Mouse (Mus musculus) heart, embryonic 14.5 days (tissue): ENCODE results near the gene Apoe. TPM values are rescaled to one million over a fixed set of nuclear protein-coding genes. Genes with fewer than 3 reads are reported as not detected.

Experiments used
- ATAC-seq: fragments of 200-750 bp; cut with Nextera tagmentation; 2 replicates; pipeline ENCODE4 v1.8.0; 2017; ENCODE audit warnings: low read depth, moderate TSS enrichment; ENCODE audit not compliant: insufficient number of reproducible peaks, insufficient read depth, low FRiP score
- H3K27ac ChIP-seq, 2 experiments: fragments of 200-500 bp in 1 of 2; fragments of 300-500 bp in 1 of 2; sonication (generic) in 1 of 2; replicated peaks in 1 of 2; 2 replicates each; pipeline ENCODE4 v1.5.1; 2012 to 2014; ENCODE audit warnings: low read depth in 2 of 2, low read length in 2 of 2, control low read depth in 1 of 2, mild to moderate bottlenecking in 1 of 2, mixed read lengths in 1 of 2; ENCODE audit not compliant: control insufficient read depth in 1 of 2, insufficient read depth in 1 of 2
- H3K27me3 ChIP-seq: fragments of 300-500 bp; sonication (generic); 2 replicates; pipeline ENCODE4 v1.6.1; 2014; ENCODE audit warnings: mild to moderate bottlenecking, low read length, control low read depth; ENCODE audit not compliant: control insufficient read depth, insufficient read depth
- H3K36me3 ChIP-seq: fragments of 300-500 bp; sonication (generic); 2 replicates; pipeline ENCODE4 v1.6.1; 2014; ENCODE audit warnings: mild to moderate bottlenecking, control low read depth, low read length, mixed read lengths; ENCODE audit not compliant: control insufficient read depth, insufficient read depth
- H3K4me1 ChIP-seq, 2 experiments: fragments of 200-500 bp in 1 of 2; fragments of 300-500 bp in 1 of 2; sonication (generic) in 1 of 2; 2 replicates each; pipeline ENCODE4 v1.6.1; 2012 to 2014; ENCODE audit warnings: low read length in 2 of 2, control low read depth in 1 of 2, mixed read lengths in 1 of 2; ENCODE audit not compliant: control insufficient read depth in 2 of 2, insufficient read depth in 2 of 2
- H3K4me2 ChIP-seq: fragments of 300-500 bp; sonication (generic); 2 replicates; pipeline ENCODE4 v1.6.1; 2014; ENCODE audit warnings: mild to moderate bottlenecking, low read length
- H3K4me3 ChIP-seq, 2 experiments: fragments of 200-500 bp in 1 of 2; fragments of 300-500 bp in 1 of 2; sonication (generic) in 1 of 2; 2 replicates each; pipeline ENCODE4 v1.5.1; 2012 to 2014; ENCODE audit warnings: low read length in 2 of 2, mild to moderate bottlenecking in 2 of 2, control low read depth in 1 of 2, low read depth in 1 of 2, moderate library complexity in 1 of 2; ENCODE audit not compliant: control insufficient read depth in 1 of 2, insufficient read depth in 1 of 2
- H3K9ac ChIP-seq: fragments of 300-500 bp; sonication (generic); 2 replicates; pipeline ENCODE4 v1.6.1; 2014; ENCODE audit warnings: mild to moderate bottlenecking, low read length
- H3K9me3 ChIP-seq: fragments of 300-500 bp; sonication (generic); 2 replicates; pipeline ENCODE4 v1.6.1; 2016; ENCODE audit warnings: low read length, control low read depth; ENCODE audit not compliant: control insufficient read depth
- WGBS: fragments of 180-500 bp; shearing (Covaris S2); extraction: QIAGEN DNeasy Blood & Tissue Kit; methylation state at CpG from one replicate; pipeline ENCODE4 v1.1.7; 2014; 5-methylcytosine and 5-hydroxymethylcytosine counted together
- polyA plus RNA-seq: library from polyadenylated mRNA; unstranded; fragments of >200 nt; fragmentation: Nextera tagmentation; extraction: Ambion mirVana; gene quantifications from 2 replicates; pipeline ENCODE4 v1.2.1, GENCODE M21; 2014

Apoe gene
- polyA plus RNA-seq, 1 experiment from 2014 or later = 695 TPM

DNA sequence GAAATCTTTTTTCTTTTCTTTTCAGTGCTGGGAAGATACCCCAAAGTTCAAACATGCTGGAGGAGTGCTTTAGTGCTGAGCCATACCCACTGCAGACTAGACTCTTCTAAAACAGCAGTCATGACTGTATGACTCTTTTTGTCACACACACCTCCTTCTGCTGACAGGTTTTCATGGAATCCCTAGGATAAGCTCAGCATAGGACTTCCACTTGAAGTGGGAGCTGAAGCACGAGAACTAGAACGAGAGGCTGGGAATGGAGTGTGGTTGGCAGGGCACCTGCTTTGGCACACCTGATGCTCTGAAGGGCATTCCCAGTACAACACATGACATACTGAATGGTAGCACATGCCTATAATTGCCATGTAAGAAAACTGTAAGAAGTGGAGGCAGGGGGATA, 46.4 kb downstream of the Apoe start:
- H3K27me3 ChIP-seq = no peaks in the 10 kb centered on the region
- H3K4me3 ChIP-seq = no peak overlapping the region
- 0 out of 4 replicates have a peak overlapping the region, but pooled peaks of 1 of the 2 experiments have one; percentile 17 for H3K27ac ChIP-seq
- H3K4me1 ChIP-seq = 0 out of 4 replicates have a peak, but pooled peaks cover 0 to 4% of the 10 kb centered on the region in 2 experiments
- no peak overlapping the region for H3K4me2 ChIP-seq
- no peak overlapping the region for H3K9ac ChIP-seq
- no peaks in the 10 kb centered on the region for H3K9me3 ChIP-seq
- WGBS = 51% methylated on average over 2 of the region's 2 CpGs
- H3K36me3 ChIP-seq = peaks cover 83% of the 10 kb centered on the region
- ATAC-seq = no peak

DNA sequence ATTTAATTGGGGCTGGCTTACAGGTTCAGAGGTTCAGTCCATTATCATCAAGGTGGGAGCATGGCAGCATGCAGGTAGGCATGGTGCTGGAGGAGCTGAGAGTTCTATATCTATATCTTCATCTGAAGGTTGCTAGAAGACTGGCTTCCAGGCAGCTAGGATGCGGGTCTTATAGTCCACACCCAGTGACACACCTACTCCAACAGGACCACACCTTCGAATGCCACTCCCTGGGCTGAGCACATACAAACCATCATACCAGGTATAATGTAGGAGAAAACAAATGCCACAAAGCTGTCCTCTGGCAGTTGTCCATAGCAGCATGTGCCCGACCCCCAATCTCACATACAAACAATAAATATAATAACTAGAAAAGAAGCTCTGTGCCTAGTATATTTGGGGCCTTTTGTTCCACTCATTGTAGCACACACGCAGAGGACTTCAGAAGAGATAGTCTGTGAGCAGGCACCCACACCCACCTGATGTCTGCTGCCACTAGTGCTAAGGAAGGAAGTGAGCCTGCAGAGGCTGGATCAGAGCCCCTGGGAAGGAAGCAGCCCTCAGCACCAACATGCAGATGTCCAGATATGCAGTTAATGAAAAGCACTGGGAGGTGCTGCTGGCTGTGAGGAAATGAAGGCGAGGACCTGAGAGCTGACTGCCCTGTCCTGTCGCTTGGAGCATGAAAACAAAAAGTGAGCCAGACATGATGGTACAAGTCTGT, 47.8 kb downstream of the Apoe start:
- no peaks in the 10 kb centered on the region for H3K27me3 ChIP-seq
- H3K4me3 ChIP-seq = no peak overlapping the region
- 0 out of 4 replicates have a peak, but pooled peaks cover 0 to 4% of the 10 kb centered on the region in 2 experiments for H3K4me1 ChIP-seq
- H3K9me3 ChIP-seq = no peaks in the 10 kb centered on the region
- 80% methylated on average over 6 of the region's 6 CpGs for WGBS
- peaks cover 85% of the 10 kb centered on the region for H3K36me3 ChIP-seq
- H3K4me2 ChIP-seq = no peak overlapping the region
- no peak overlapping the region for H3K9ac ChIP-seq
- H3K27ac ChIP-seq = no peak overlapping the region
- no peak for ATAC-seq

Other genes starting within 250 kb of the Apoe start
- gene Mark4, start 240.4 kb downstream of the Apoe start, polyA plus RNA-seq = 9.3 and 10.5 TPM in 2 replicates
- gene Exoc3l2, start 235.9 kb downstream of the Apoe start, polyA plus RNA-seq = 1.3 and 1.8 TPM in 2 replicates
- gene Bloc1s3, start 190.8 kb downstream of the Apoe start, polyA plus RNA-seq = 1.4 and 1.7 TPM in 2 replicates
- 87.3 and 92.9 TPM in 2 replicates for gene Trappc6a, start 190.8 kb downstream of the Apoe start, polyA plus RNA-seq
- not detected in 2 replicates for gene Nkpd1, start 181.3 kb downstream of the Apoe start, polyA plus RNA-seq
- 2.9 and 5.3 TPM in 2 replicates for gene Ppp1r37, start 136.1 kb downstream of the Apoe start, polyA plus RNA-seq
- gene Zfp296, start 121.9 kb downstream of the Apoe start, polyA plus RNA-seq = 0.13 and 0.38 TPM in 2 replicates
- gene Gemin7, start 121.6 kb downstream of the Apoe start, polyA plus RNA-seq = 140 and 144 TPM in 2 replicates
- 26.6 and 29.2 TPM in 2 replicates for gene Clasrp, start 94.7 kb downstream of the Apoe start, polyA plus RNA-seq
- 4.8 and 6.1 TPM in 2 replicates for gene Relb, start 69.8 kb downstream of the Apoe start, polyA plus RNA-seq
- 87.6 and 98.6 TPM in 2 replicates for gene Clptm1, start 34.2 kb downstream of the Apoe start, polyA plus RNA-seq
- gene Apoc2, start 21.2 kb downstream of the Apoe start, polyA plus RNA-seq = 0.57 and 2.2 TPM in 2 replicates
- gene Gm44805, start 17.8 kb downstream of the Apoe start, polyA plus RNA-seq = not detected in 2 replicates
- gene Apoc4, start 17.7 kb downstream of the Apoe start, polyA plus RNA-seq = 0.31 TPM in 1 of 2 replicates, not detected in the other
- 14.3 and 14.6 TPM in 2 replicates for gene Apoc1, start 6.5 kb downstream of the Apoe start, polyA plus RNA-seq
- gene Tomm40, start 16.2 kb upstream of the Apoe start, polyA plus RNA-seq = 130 and 135 TPM in 2 replicates
- gene Nectin2, start 51.3 kb upstream of the Apoe start, polyA plus RNA-seq = 63.4 and 68.4 TPM in 2 replicates
- 293 and 321 TPM in 2 replicates for gene Bcam, start 71.8 kb upstream of the Apoe start, polyA plus RNA-seq
- gene Cblc, start 97.6 kb upstream of the Apoe start, polyA plus RNA-seq = 0.53 TPM in 1 of 2 replicates, not detected in the other
- 1.7 and 2.0 TPM in 2 replicates for gene Bcl3, start 123.6 kb upstream of the Apoe start, polyA plus RNA-seq
- not detected in 2 replicates for gene Gm19345, start 152.8 kb upstream of the Apoe start, polyA plus RNA-seq
- gene Ceacam16, start 162.1 kb upstream of the Apoe start, polyA plus RNA-seq = not detected in 2 replicates
- not detected in 2 replicates for gene Ceacam19, start 188.8 kb upstream of the Apoe start, polyA plus RNA-seq
- gene Pvr, start 222.0 kb upstream of the Apoe start, polyA plus RNA-seq = 12.7 and 12.9 TPM in 2 replicates